In the genomic region with DNA sequence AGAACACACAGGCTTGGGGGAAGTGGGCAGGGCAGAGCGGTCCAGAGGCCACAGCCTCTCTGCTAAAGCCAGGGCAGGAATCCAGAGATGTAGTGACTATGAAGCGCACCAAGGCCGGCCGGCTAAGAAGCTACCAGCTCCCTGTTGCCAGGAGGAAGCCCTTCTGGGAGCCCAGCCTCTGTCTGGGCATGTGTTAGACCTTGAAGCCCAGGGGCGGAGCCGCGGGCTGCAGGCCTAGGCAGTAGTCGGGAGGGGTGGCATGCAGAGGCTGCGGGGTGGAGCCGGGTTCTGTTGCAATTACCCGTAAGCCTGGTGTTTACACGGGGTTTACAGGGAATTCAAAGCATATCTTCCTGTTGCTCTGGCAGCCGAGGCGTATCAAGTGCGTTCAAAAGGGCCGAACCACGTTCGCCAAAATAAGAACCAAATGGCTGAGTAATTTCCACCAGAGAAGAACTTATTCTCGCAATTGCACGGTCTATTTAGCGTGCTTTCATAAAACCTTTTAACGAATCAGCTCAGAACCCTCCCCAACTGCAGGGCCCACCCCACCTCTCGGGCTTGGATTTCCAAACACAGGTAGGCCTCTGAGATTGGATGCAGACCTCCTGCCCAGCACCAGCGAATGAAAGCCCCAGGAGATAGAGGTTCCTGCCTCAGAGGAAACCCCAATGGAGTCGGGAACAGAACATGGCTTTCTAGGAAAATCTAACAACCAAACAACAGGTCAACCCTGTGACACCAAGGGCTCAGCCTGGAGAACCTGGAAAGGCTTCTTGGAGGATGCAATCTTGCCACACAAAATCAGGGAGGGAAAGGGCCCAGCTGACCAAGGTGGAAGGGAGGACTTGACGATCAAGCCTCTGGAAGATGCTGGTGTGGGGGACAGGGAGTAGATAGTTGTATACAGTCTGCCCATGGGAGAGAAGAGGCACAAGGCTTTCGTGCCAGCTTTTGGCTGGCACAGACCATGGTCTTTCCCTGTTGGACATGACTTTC, we compare ENCODE assay signal across 9 mouse cellular contexts.
A peak's percentile ranks its signal among the peaks of the same experiment; 100 is the strongest.
DNase-seq lines count a peak whose midpoint lies in the region; ATAC-seq and TF ChIP-seq lines count a peak whose summit lies in the region.
"Had no signal": no experiment of that assay in that cellular context is flagged by ENCODE, and none has a peak within 500 bp of the region (broad histone marks: within the 10 kb centered on the region; RNA-seq: fewer than 3 reads in every experiment).

No protein-coding gene starts in this region.

- 19% methylated on average over 27 of the region's 27 CpGs for WGBS in limb, embryonic 12.5 days
- 38% methylated on average over 27 of the region's 27 CpGs for WGBS in midbrain, embryonic 13.5 days

- H3K27ac ChIP-seq in gastrocnemius, adult 2 months, result no peak overlapping the region
- peak overlapping the region; percentile 78 for H3K27ac ChIP-seq in limb, embryonic 12.5 days
- no peak overlapping the region for H3K27ac ChIP-seq in midbrain, embryonic 13.5 days

- no peaks in the 10 kb centered on the region for H3K9me3 ChIP-seq in limb, embryonic 12.5 days
- H3K9me3 ChIP-seq in midbrain, embryonic 13.5 days, result no peaks in the 10 kb centered on the region
- H3K9me3 ChIP-seq: megakaryocyte, embryonic 14.5 days had no signal

- H3K4me3 ChIP-seq in gastrocnemius, adult 2 months, result peak overlapping the region; percentile 24
- no peak overlapping the region for H3K4me3 ChIP-seq in limb, embryonic 12.5 days (replicated peaks)
- H3K4me3 ChIP-seq in midbrain, embryonic 13.5 days (replicated peaks), result no peak overlapping the region
- H3K4me3 ChIP-seq: megakaryocyte, embryonic 14.5 days had no signal

- intact Hi-C loops in gastrocnemius, adult 2 months (cut with DNase I), result no loop called here
- intact Hi-C loops in left cerebral cortex, postnatal 25 days (cut with DNase I), result no loop called here

- peak; percentile 9 to 16 for DNase-seq in spleen, postnatal 36 days (ENCODE audit: low spot score in 2 of 2)
- DNase-seq in spleen, adult 12 weeks (ENCODE audit: low spot score), result no peak
- DNase-seq in gastrocnemius, adult 2 months, result peak; percentile 63
- no peak for DNase-seq in left cerebral cortex, postnatal 25 days (ENCODE audit: low spot score in 2 of 2)
- no peak for DNase-seq in thymus, postnatal 36 days
- no peak for DNase-seq in right cerebral cortex, postnatal 36 days (ENCODE audit: low spot score in 2 of 2)

- H3K27me3 ChIP-seq in limb, embryonic 12.5 days, result peaks cover 4% of the 10 kb centered on the region
- 0 out of 2 replicates have a peak, but pooled peaks cover 3% of the 10 kb centered on the region for H3K27me3 ChIP-seq in midbrain, embryonic 13.5 days

- TF ChIP-seq CTCF in gastrocnemius, adult 2 months (IDR thresholded peaks at IDR 0.05), result no peak

- no peaks in the 10 kb centered on the region for H3K36me3 ChIP-seq in limb, embryonic 12.5 days
- H3K36me3 ChIP-seq in midbrain, embryonic 13.5 days, result no peaks in the 10 kb centered on the region

- no peak overlapping the region for H3K9ac ChIP-seq in limb, embryonic 12.5 days (replicated peaks)
- H3K9ac ChIP-seq in midbrain, embryonic 13.5 days (replicated peaks), result no peak overlapping the region

- peak overlapping the region; percentile 41 for H3K4me2 ChIP-seq in limb, embryonic 12.5 days
- no peak overlapping the region for H3K4me2 ChIP-seq in midbrain, embryonic 13.5 days (replicated peaks)

- ATAC-seq in limb, embryonic 12.5 days (ENCODE audit: insufficient number of reproducible peaks, insufficient read depth, low FRiP score, low TSS enrichment, low read depth), result peak; percentile 82
- peak; percentile 68 for ATAC-seq in midbrain, embryonic 13.5 days

- peaks cover 32% of the 10 kb centered on the region for H3K4me1 ChIP-seq in limb, embryonic 12.5 days (replicated peaks)
- peaks cover 31% of the 10 kb centered on the region for H3K4me1 ChIP-seq in midbrain, embryonic 13.5 days (replicated peaks)

Comparison
In these comparisons a context has a peak if more than half of its experiments do, and no peak if none do; other contexts are left out.
1. DNase-seq: peak in spleen, postnatal 36 days (2 of 2) and gastrocnemius, adult 2 months (single experiment); none in spleen, adult 12 weeks (single experiment), left cerebral cortex, postnatal 25 days (0 of 2), thymus, postnatal 36 days (0 of 2) and right cerebral cortex, postnatal 36 days (0 of 2).